Comparison of ENCODE assay signal across 20 mouse cellular contexts in the genomic region with DNA sequence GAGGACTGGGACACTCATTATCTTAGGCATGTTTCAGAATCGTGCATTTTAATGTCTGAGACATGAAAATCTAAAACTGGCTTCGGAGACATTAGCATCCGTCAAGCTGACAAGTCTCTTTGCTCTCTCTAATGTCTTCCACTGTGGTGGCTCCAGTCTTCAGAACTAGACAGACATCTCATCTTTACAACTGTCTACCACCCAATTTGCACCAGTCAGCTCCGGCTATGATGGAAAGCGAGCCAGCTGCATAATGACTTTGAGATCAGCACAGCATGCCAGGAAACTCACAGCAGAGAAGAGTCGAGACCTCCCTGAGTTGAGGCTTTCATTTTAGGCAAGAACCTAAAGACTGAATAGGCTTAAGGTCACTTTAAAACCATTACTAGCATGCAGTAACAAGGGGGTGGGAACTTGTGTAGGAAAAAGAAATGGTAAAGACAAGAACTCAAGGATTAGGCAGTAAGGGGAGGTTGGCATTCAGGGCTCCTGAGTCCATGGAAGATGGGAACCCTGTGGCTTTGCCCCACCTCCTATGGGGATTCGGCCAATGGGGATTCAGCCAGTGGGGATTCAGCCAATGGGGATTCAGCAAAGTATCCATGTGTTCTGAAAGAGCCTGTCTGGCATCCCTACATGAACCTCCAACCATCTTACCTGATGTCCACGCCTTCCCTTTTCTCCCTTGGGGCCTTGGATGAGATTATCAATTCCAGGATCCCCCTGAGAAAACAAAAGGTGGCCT. TPM values are rescaled to one million over a fixed set of nuclear protein-coding genes. Genes with fewer than 3 reads are reported as not detected.
DNase-seq lines count a peak whose midpoint lies in the region; ATAC-seq and TF ChIP-seq lines count a peak whose summit lies in the region.
"Had no signal": no experiment of that assay in that cellular context is flagged by ENCODE, and none has a peak within 500 bp of the region (broad histone marks: within the 10 kb centered on the region; RNA-seq: fewer than 3 reads in every experiment).

No protein-coding gene starts in this region.

- no peak overlapping the region for H3K4me2 ChIP-seq in lung, embryonic 15.5 days
- no peak overlapping the region for H3K4me2 ChIP-seq in lung, postnatal 0 days (replicated peaks; ENCODE audit: low read depth, low read length)
- H3K4me2 ChIP-seq in stomach, postnatal 0 days (replicated peaks; ENCODE audit: low read depth), result no peak overlapping the region
- H3K4me2 ChIP-seq in intestine, embryonic 15.5 days (replicated peaks), result no peak overlapping the region
- H3K4me2 ChIP-seq: embryonic facial prominence, embryonic 12.5 days; hindbrain, embryonic 13.5 days; liver, embryonic 15.5 days had no signal

- no peak for TF ChIP-seq POLR2A in heart, adult 2 months (IDR thresholded peaks at IDR 0.05; ENCODE audit: insufficient read depth, low read depth, low read length)

- peak; percentile 81; the same call in 1 of the 2 replicates for ATAC-seq in lung, embryonic 15.5 days (ENCODE audit: borderline replicate concordance, extremely low read depth, low FRiP score, low TSS enrichment)
- ATAC-seq in lung, postnatal 0 days, result no peak
- no peak for ATAC-seq in stomach, postnatal 0 days (ENCODE audit: low FRiP score, low TSS enrichment)
- ATAC-seq in intestine, embryonic 15.5 days, result no peak
- ATAC-seq: activated CD4-positive, CD25-positive, alpha-beta regulatory T cell, adult 4 months; intestine, postnatal 0 days; midbrain, embryonic 16.5 days had no signal

- H3K27ac ChIP-seq in heart, adult 2 months, result no peak overlapping the region
- no peak overlapping the region for H3K27ac ChIP-seq in lung, embryonic 15.5 days
- no peak overlapping the region for H3K27ac ChIP-seq in lung, postnatal 0 days (ENCODE audit: low read length)
- H3K27ac ChIP-seq in stomach, postnatal 0 days (replicated peaks), result no peak overlapping the region
- H3K27ac ChIP-seq in intestine, embryonic 15.5 days, result no peak overlapping the region
- H3K27ac ChIP-seq: embryonic facial prominence, embryonic 12.5 days; hindbrain, embryonic 13.5 days; liver, embryonic 15.5 days had no signal

- H3K27me3 ChIP-seq in heart, adult 2 months (ENCODE audit: control insufficient read depth, insufficient read depth, low read length), result no peaks in the 10 kb centered on the region
- H3K27me3 ChIP-seq in lung, embryonic 15.5 days, result no peaks in the 10 kb centered on the region
- no peaks in the 10 kb centered on the region for H3K27me3 ChIP-seq in lung, postnatal 0 days (replicated peaks; ENCODE audit: insufficient read depth, low read length)
- no peaks in the 10 kb centered on the region for H3K27me3 ChIP-seq in stomach, postnatal 0 days (ENCODE audit: control insufficient read depth, insufficient read depth, low read length)
- H3K27me3 ChIP-seq in intestine, embryonic 15.5 days (replicated peaks), result no peaks in the 10 kb centered on the region
- H3K27me3 ChIP-seq: embryonic facial prominence, embryonic 12.5 days; hindbrain, embryonic 13.5 days; liver, embryonic 15.5 days had no signal

- intact Hi-C loops in heart, adult 2 months (cut with DNase I), result loop anchor here (2.0 kb wide), 1 partner anchor 345 kb away; no protein-coding TSS in a partner anchor

- TF ChIP-seq EP300 in heart, adult 2 months (IDR thresholded peaks at IDR 0.05; ENCODE audit: insufficient read depth, low read depth, low read length), result no peak
- no peak for TF ChIP-seq EP300 in lung, postnatal 0 days (IDR thresholded peaks at IDR 0.05)
- no peak for TF ChIP-seq EP300 in stomach, postnatal 0 days (optimal IDR thresholded peaks at IDR 0.05)

- peak; percentile 69 for DNase-seq in heart, adult 11 months
- no peak for DNase-seq in heart, adult 2 months
- no peak for DNase-seq in lung, postnatal 0 days (ENCODE audit: low spot score)
- peak; percentile 18 for DNase-seq in testis, postnatal 14 days (ENCODE audit: low spot score)
- no peak for DNase-seq in testis, postnatal 10 days (ENCODE audit: low spot score)
- peak; percentile 16 for DNase-seq in stomach, postnatal 0 days (ENCODE audit: low spot score)
- DNase-seq: adrenal gland, postnatal 36 days; cerebellum, postnatal 25 days; thymus, adult 18-20 months had no signal

- no peaks in the 10 kb centered on the region for H3K4me1 ChIP-seq in heart, adult 2 months (ENCODE audit: control insufficient read depth, insufficient read depth, low read length)
- H3K4me1 ChIP-seq in lung, embryonic 15.5 days, result no peaks in the 10 kb centered on the region
- no peaks in the 10 kb centered on the region for H3K4me1 ChIP-seq in lung, postnatal 0 days (ENCODE audit: insufficient read depth, low read depth, low read length)
- no peaks in the 10 kb centered on the region for H3K4me1 ChIP-seq in stomach, postnatal 0 days (replicated peaks; ENCODE audit: control insufficient read depth, insufficient read depth)
- H3K4me1 ChIP-seq in intestine, embryonic 15.5 days (replicated peaks), result no peaks in the 10 kb centered on the region
- H3K4me1 ChIP-seq: embryonic facial prominence, embryonic 12.5 days; hindbrain, embryonic 13.5 days; liver, embryonic 15.5 days; megakaryocyte, embryonic 14.5 days had no signal

- WGBS in heart, adult 2 months, result 64% methylated on average over 8 of the region's 8 CpGs
- WGBS in lung, embryonic 15.5 days, result 50% methylated on average over 8 of the region's 8 CpGs
- WGBS in lung, postnatal 0 days, result 59% methylated on average over 8 of the region's 8 CpGs
- WGBS in stomach, postnatal 0 days, result 76% methylated on average over 8 of the region's 8 CpGs
- 76% methylated on average over 8 of the region's 8 CpGs for WGBS in intestine, embryonic 15.5 days

- H3K9ac ChIP-seq in heart, adult 2 months (ENCODE audit: low read depth, low read length), result no peak overlapping the region
- no peak overlapping the region for H3K9ac ChIP-seq in lung, embryonic 15.5 days
- no peak overlapping the region for H3K9ac ChIP-seq in lung, postnatal 0 days (replicated peaks; ENCODE audit: low read depth)
- no peak overlapping the region for H3K9ac ChIP-seq in stomach, postnatal 0 days (ENCODE audit: low read length)
- no peak overlapping the region for H3K9ac ChIP-seq in intestine, embryonic 15.5 days
- H3K9ac ChIP-seq: embryonic facial prominence, embryonic 12.5 days; hindbrain, embryonic 13.5 days; liver, embryonic 15.5 days had no signal

- H3K36me3 ChIP-seq in heart, adult 2 months (ENCODE audit: control insufficient read depth, insufficient read depth, low read length), result no peaks in the 10 kb centered on the region
- H3K36me3 ChIP-seq in lung, embryonic 15.5 days, result no peaks in the 10 kb centered on the region
- H3K36me3 ChIP-seq in lung, postnatal 0 days (ENCODE audit: insufficient read depth, low read length), result no peaks in the 10 kb centered on the region
- H3K36me3 ChIP-seq in stomach, postnatal 0 days (ENCODE audit: control insufficient read depth, insufficient read depth, low read length), result no peaks in the 10 kb centered on the region
- H3K36me3 ChIP-seq in intestine, embryonic 15.5 days, result no peaks in the 10 kb centered on the region
- H3K36me3 ChIP-seq: embryonic facial prominence, embryonic 12.5 days; hindbrain, embryonic 13.5 days; liver, embryonic 15.5 days had no signal

- H3K79me2 ChIP-seq in heart, adult 2 months (replicated peaks; ENCODE audit: control insufficient read depth, insufficient read depth, low read length), result no peaks in the 10 kb centered on the region

- no peak overlapping the region for H3K4me3 ChIP-seq in heart, adult 2 months
- no peak overlapping the region for H3K4me3 ChIP-seq in lung, embryonic 15.5 days
- H3K4me3 ChIP-seq in lung, postnatal 0 days (ENCODE audit: low read depth, low read length), result no peak overlapping the region
- H3K4me3 ChIP-seq in stomach, postnatal 0 days (ENCODE audit: low read depth, low read length), result no peak overlapping the region
- H3K4me3 ChIP-seq in intestine, embryonic 15.5 days (replicated peaks), result no peak overlapping the region
- H3K4me3 ChIP-seq: embryonic facial prominence, embryonic 12.5 days; hindbrain, embryonic 13.5 days; liver, embryonic 15.5 days; megakaryocyte, embryonic 14.5 days had no signal

- TF ChIP-seq CTCF in heart, adult 2 months (IDR thresholded peaks at IDR 0.05), result no peak
- no peak for TF ChIP-seq CTCF in lung, postnatal 0 days (IDR thresholded peaks at IDR 0.05)
- TF ChIP-seq CTCF in stomach, postnatal 0 days (IDR thresholded peaks at IDR 0.05; ENCODE audit: low read depth), result no peak

- no peaks in the 10 kb centered on the region for H3K9me3 ChIP-seq in lung, embryonic 15.5 days
- H3K9me3 ChIP-seq in lung, postnatal 0 days (ENCODE audit: low read length), result no peaks in the 10 kb centered on the region
- H3K9me3 ChIP-seq in stomach, postnatal 0 days (ENCODE audit: control insufficient read depth, low read length), result no peaks in the 10 kb centered on the region
- H3K9me3 ChIP-seq in intestine, embryonic 15.5 days, result no peaks in the 10 kb centered on the region
- H3K9me3 ChIP-seq: embryonic facial prominence, embryonic 12.5 days; hindbrain, embryonic 13.5 days; liver, embryonic 15.5 days had no signal

RNA-seq across cellular contexts. Expression of gene Col6a4, which starts 56.5 kb away (rescaled TPM):
- not detected for total RNA-seq in heart, adult 2 months (2021)
- polyA plus RNA-seq in heart, adult 2 months (2012; rRNA removed), result not detected in 2 replicates
- polyA plus RNA-seq in lung, embryonic 15.5 days (2015; fragmentation: Nextera tagmentation; extraction: Ambion mirVana), result 1.6 and 1.7 TPM in 2 replicates
- polyA plus RNA-seq in lung, postnatal 0 days (2015; fragmentation: Nextera tagmentation; extraction: Ambion mirVana), result 0.81 and 0.93 TPM in 2 replicates
- polyA plus RNA-seq in stomach, postnatal 0 days (2015; fragmentation: Nextera tagmentation; extraction: Ambion mirVana), result 19.3 and 20.2 TPM in 2 replicates
- polyA plus RNA-seq in intestine, embryonic 15.5 days (2015; fragmentation: Nextera tagmentation; extraction: Ambion mirVana), result 66.7 and 76.7 TPM in 2 replicates
- total RNA-seq: gastrocnemius, adult 8-10 months; heart, adult 8-10 months had no signal
- polyA plus RNA-seq: liver, embryonic 15.5 days had no signal

Comparison
In these comparisons a context has a peak if more than half of its experiments do, and no peak if none do; other contexts are left out.
1. DNase-seq: peak in heart, adult 11 months (single experiment), testis, postnatal 14 days (single experiment) and stomach, postnatal 0 days (single experiment); none in heart, adult 2 months (0 of 2), lung, postnatal 0 days (single experiment) and testis, postnatal 10 days (single experiment).